Mouse (Mus musculus): ENCODE measurements around the gene Ube2v1.

GRCm38 (mm10) chr2:167612122-167612521 is 19.8 kb downstream of the Ube2v1 start:
- TF ChIP-seq CTCF (IDR thresholded peaks at IDR 0.05; ENCODE audit: low read depth) (no peak), EP300 (optimal IDR thresholded peaks at IDR 0.05) (no peak)

All from stomach, postnatal 0 days (tissue).